Mouse (Mus musculus) heart, postnatal 36 days (tissue): Measurements from ENCODE around the gene Myadm. TPM values are rescaled to one million over a fixed set of nuclear protein-coding genes. Genes with fewer than 3 reads are reported as not detected.
"Not testable (repeated sequence)": the region's sequence is repeated elsewhere in the genome, so short reads cannot be mapped to it uniquely, and the experiment has no call there.

Experiments
- DNase-seq, 2 experiments: peaks; one replicate each; pipeline ENCODE4 v3.0.0; 2021 to 2022
- intact Hi-C: fragments of 180-260 bp; cut with DNase I; formaldehyde crosslinking; loops from one replicate; pipeline ENCODE4 v1.15.1; 2025
- total RNA-seq, 2 experiments: library from RNA; stranded (reverse); gene quantifications; 2 replicates each; pipeline ENCODE4 v1.2.3; 2021

The Myadm gene
- total RNA-seq = 100 to 1,000 TPM; 160 to 162 TPM

- peak; percentile 85 to 87 for DNase-seq
- intact Hi-C loops = loop anchor here (1.0 to 5.0 kb wide), 2 partner anchors 8 to 1208 kb away; no protein-coding TSS in a partner anchor
Measured at GRCm38 (mm10) chr7:3288976-3289970, at the start of gene Myadm, which contains the start of gene Prkcg. TSS of gene Myadm (plus strand) at chr7:3289080. TSS of gene Prkcg (plus strand) at chr7:3289179.

- DNase-seq = no peak
- intact Hi-C loops = no loop called here
Measured at GRCm38 (mm10) chr7:3239193-3239592, 49.7 kb upstream of the Myadm start.

DNA sequence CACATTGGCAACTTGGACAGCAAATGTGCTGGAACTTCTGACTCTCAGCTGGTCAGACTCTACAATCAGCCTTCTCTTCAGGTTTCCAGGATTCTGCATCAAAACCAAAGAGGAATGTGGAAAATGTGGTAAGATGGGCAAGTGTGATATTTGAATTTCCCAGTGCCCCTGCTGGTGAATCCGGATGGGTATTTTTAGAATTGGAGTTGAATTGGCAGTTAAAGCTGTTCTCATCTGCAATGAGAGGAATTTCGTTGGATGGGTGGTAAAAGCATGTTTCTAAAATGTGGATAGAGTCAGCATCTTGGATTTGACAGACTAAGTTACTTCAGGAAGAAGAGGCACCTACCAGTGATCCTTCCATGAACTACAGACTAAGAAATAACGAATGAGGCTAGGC is 28.2 kb upstream of the Myadm start:
- no peak for DNase-seq
- intact Hi-C loops = loop anchor here (5.0 kb wide), 1 partner anchor 42 kb away; no protein-coding TSS in a partner anchor

GRCm38 (mm10) chr7:3261446-3261845 is 27.4 kb upstream of the Myadm start:
- intact Hi-C loops = loop anchor here (5.0 kb wide), 1 partner anchor 41 kb away; no protein-coding TSS in a partner anchor
- no peak for DNase-seq

GRCm38 (mm10) chr7:3262789-3263188 is 26.1 kb upstream of the Myadm start:
- intact Hi-C loops = loop anchor here (5.0 kb wide), 1 partner anchor 40 kb away; no protein-coding TSS in a partner anchor
- DNase-seq = peak; percentile 49 to 66

DNA sequence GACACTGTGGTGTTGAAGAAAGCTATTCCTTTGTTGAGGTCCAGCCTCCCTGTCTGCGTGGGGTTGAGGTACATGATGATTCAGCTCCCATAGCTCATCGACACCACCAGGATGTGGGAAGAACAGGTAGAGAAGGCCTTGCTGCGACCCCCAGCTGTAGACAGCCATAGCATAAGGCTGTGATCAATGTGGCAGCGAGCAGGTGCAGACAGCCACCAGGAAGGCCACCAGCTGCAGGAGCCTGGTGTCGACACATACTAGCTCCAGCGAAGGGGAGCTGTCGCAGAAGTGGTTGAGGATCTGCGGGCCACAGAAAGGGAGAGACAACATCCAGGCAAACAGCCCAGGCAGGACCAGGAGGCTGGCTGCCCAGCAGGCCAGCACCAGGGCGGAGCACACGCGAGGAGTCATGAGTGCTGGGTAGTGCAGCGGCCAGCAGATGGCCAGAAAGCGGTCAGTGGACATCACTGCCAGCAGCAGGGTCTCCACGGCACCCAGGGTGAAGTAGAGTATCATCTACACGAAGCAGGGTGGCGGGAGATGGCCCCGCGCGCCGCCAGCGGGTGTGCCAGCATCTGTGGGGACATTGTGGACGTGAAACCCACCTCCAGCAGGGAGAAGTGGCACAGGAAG is 24.4 kb upstream of the Myadm start:
- DNase-seq = no peak
- intact Hi-C loops = loop anchor here (5.0 kb wide), 1 partner anchor 38 kb away; no protein-coding TSS in a partner anchor

- DNase-seq = no peak
- intact Hi-C loops = no loop called here
Measured at GRCm38 (mm10) chr7:3265311-3265710, 23.6 kb upstream of the Myadm start.

GRCm38 (mm10) chr7:3267261-3267660 is 21.6 kb upstream of the Myadm start:
- intact Hi-C loops = no loop called here
- DNase-seq = no peak

DNA sequence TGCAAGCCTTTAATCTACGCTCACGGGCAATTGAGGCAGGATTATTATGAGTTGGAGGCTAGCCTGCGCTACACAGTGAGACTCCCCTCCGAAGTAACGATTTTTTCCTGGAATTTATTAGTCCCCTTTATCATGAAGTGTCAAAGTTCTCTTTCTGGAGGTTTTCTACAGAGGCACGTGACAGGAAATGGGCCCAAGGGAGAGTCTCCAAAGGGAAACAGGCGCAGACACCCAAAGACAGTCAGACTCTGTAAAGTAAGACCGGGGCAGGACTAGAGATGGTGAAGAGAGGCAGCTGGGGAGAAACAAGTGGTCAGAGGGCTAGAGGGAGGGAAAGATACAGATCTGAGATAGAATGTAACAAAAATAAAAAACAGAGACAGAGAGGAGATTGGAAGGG is 21.0 kb upstream of the Myadm start:
- DNase-seq = no peak
- intact Hi-C loops = no loop called here

DNA sequence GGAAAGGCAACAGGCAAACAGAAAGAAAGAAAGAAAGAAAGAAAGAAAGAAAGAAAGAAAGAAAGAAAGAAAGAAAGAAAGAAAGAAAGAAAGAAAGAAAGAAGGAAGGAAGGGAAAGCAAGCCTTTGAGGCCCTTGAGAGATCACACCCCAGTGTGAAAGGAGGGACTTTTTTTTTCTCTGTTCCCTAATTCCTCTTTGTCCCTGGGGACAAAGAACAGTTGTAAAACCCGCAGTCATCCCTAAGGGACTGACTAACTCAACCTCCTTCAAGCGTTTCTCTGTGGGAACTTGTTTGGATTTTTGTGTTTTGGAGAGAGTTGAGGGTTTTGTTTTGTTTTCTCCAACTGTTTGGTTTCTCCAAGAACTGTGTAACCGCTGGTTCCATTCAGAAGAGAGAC is 20.6 kb upstream of the Myadm start:
- intact Hi-C loops = no loop called here
- DNase-seq = no peak

DNA sequence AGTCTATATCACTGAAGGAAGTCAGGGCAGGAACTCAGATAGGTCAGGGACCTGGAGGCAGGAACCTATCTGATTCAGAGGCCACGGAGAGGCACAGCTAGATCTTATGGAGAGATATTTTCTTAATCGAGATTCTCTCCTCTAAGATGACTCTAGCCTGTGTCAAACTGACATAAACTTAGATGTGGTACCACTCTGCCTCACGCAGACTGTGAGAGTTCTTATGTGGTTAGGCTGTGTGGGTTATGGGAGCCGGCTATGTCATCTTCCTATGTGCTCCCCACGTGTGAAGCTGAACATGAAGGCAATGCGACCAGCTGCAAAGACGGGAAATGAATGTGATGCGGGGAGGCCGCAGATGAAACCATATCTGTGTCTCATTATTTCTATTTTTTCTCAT is 16.7 kb upstream of the Myadm start:
- DNase-seq = no peak
- intact Hi-C loops = no loop called here

- intact Hi-C loops = loop anchor here (1.0 kb wide), 1 partner anchor 15 kb away; no protein-coding TSS in a partner anchor
- DNase-seq = peak in 1 of 2 experiments; percentile 48
Measured at GRCm38 (mm10) chr7:3275455-3276170, 13.3 kb upstream of the Myadm start.

DNA sequence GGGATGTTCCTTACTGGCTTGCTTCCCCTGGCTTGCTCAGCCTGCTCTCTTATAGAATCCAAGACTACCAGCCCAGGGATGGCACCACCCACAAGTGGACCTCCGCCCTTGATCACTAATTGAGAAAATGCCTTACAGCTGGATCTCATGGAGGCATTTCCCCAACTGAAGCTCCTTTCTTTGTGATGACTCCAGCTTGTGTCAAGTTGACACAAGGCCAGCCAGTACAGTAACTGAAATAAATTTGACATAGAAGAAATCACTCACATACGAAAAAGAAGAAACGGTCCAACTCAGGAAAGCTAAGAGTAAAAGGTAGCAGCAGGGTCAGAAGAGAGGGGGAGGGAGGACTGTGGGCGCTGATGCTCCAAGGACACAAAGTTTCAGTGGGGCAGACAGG is 12.1 kb upstream of the Myadm start:
- DNase-seq, intact Hi-C loops: not testable (repeated sequence)

DNA sequence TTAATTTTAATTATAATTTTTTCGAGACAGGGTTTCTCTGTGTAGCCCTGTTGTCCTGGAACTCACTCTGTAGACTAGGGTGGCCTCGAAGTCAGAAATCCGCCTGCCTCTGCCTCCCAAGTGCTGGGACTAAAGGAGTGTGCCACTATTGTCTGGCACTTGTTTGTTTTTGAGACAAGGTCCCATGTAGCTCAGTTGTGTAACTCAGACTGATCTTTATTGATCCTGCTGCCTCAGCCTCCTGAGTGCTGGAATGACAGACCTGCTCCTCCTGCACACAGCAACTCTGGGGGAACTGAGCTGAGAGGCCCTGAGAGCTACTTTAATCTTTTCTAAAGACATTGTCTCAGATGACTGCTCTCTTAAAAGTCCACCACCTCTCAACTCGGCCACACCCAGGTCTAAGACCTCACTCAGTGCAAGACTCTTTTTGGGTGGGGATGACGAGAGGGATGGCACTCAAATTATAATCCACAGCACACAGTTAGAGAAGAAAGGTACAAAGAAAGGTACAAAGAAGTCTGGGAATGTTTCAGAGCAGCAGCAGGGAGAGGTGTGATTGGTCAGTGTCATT is 8.7 kb upstream of the Myadm start:
- DNase-seq = no peak
- intact Hi-C loops = loop anchor here (2.0 kb wide), 1 partner anchor 21 kb away; no protein-coding TSS in a partner anchor

GRCm38 (mm10) chr7:3280654-3281153 is 8.2 kb upstream of the Myadm start:
- DNase-seq = peak; percentile 29 to 53
- intact Hi-C loops = loop anchor here (1.0 to 2.0 kb wide), 2 partner anchors 9 to 20 kb away; partner anchors contain the start of genes Myadm and Prkcg

DNA sequence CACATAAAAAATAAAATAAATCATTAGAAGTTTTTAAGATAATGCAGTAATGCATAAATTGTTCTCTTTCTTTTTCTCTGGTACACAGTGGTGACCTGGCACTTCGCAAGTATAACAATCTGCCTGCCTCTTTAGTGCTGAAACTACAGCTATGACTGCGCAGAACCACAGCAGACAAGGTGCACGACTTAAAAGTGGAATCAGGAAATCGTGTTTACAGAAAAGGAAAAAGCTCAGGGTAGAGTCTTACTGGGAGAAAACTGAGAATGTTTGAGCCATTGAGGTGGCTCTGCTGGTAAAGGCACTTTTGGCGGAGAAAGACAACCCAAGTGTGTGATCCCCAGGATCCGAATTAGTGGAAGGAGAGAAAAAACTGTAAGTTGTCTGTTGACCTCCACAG is 7.1 kb upstream of the Myadm start:
- intact Hi-C loops = loop anchor here (1.0 to 2.0 kb wide), 2 partner anchors 8 to 19 kb away; partner anchors contain the start of genes Myadm and Prkcg
- no peak for DNase-seq

- DNase-seq = no peak
Measured at GRCm38 (mm10) chr7:3283081-3283875, 5.6 kb upstream of the Myadm start.

DNA sequence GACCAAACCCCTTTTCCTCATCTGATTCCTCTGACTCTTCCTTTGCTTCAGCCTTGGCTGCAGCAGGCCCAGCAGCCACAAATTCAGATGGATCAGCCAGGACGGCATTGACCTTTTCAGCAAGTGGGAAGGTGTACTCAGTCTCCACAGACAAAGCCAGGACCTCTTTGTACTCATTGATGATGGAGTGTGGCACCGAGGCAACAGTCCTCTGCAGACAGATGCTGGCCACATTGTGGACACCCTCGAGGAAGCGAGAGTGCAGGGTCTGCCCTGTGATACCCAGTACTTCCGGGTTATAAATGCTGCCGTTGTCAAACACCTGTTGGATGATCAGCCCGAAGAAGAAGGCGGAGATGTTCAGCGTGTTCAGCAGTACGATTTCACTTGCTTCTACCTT is 4.3 kb upstream of the Myadm start:
- DNase-seq = no peak
- intact Hi-C loops = loop anchor here (5.0 kb wide), 1 partner anchor 1213 kb away; no protein-coding TSS in a partner anchor

More at GRCm38 (mm10) chr7:3283081-3283875, 5.6 kb upstream of the Myadm start:
- intact Hi-C loops = no loop called here

GRCm38 (mm10) chr7:3286036-3286435 is 2.8 kb upstream of the Myadm start:
- intact Hi-C loops = loop anchor here (5.0 kb wide), 1 partner anchor 1211 kb away; no protein-coding TSS in a partner anchor

More at GRCm38 (mm10) chr7:3286036-3286435, 2.8 kb upstream of the Myadm start:
- DNase-seq = no peak
